Mouse (Mus musculus): Measurements from ENCODE around the gene Ripor2.

GRCm38 (mm10) chr13:24580759-24581158 lies 1.2 kb upstream of the Ripor2 start:
- TF ChIP-seq CTCF (IDR thresholded peaks at IDR 0.05; ENCODE audit: borderline replicate concordance, insufficient read depth, low read length): no peak
- no peak for TF ChIP-seq POLR2A (IDR thresholded peaks at IDR 0.05; ENCODE audit: low read depth, low read length)

All from embryonic fibroblast, embryonic 13.5 days (primary cell).